Mouse (Mus musculus): ENCODE measurements at regions not wholly inside any gene's neighbourhood (a gene's known extent, or its start where the extent isn't known, plus 50 kb on each side); places are given as distances from the start of the nearest gene placed in this dataset.

DNA sequence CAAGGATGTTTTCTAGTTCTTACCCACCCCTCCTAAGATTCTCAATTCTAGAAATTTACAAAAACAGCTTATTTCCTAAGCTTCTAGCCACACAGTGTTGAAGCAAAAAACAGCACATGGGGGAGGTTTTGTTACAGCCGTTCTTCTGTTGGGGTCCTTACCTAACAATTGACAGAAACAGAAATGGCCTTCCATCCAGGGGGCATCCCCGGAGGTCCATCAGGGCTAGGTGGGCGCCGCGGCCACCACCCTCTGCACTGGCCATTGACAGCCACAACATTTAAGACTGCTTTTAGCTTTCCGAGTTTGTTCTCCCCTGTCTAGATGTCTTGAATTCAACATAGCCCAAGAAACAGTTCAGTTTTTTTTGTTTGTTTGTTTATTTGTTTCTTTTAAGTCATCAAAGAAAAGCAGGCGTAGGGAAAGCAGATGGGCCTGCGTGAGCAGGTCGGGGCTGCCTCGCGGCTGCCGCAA is 482.3 kb downstream of the Prss52 start:
- TF ChIP-seq CHD1 (IDR thresholded peaks at IDR 0.05; ENCODE audit: low read depth, low read length): no peak
- no peak for TF ChIP-seq BHLHE40 (IDR thresholded peaks at IDR 0.05; ENCODE audit: borderline replicate concordance, low read depth, low read length)
- no peak for TF ChIP-seq USF2 (IDR thresholded peaks at IDR 0.05; ENCODE audit: borderline replicate concordance in 1 of 2, insufficient read depth in 1 of 2, low read depth in 1 of 2, low read length in 2 of 2)
- no peak for TF ChIP-seq MYC (IDR thresholded peaks at IDR 0.05; ENCODE audit: low read depth, low read length)
- TF ChIP-seq MXI1 (IDR thresholded peaks at IDR 0.05; ENCODE audit: low read depth, low read length): no peak
- TF ChIP-seq RAD21 (IDR thresholded peaks at IDR 0.05; ENCODE audit: low read depth, low read length): no peak
- H3K4me3 ChIP-seq (ENCODE audit: control insufficient read depth in 1 of 2, insufficient read depth in 1 of 2, low read depth in 2 of 2, low read length in 2 of 2): no peak overlapping the region

DNA sequence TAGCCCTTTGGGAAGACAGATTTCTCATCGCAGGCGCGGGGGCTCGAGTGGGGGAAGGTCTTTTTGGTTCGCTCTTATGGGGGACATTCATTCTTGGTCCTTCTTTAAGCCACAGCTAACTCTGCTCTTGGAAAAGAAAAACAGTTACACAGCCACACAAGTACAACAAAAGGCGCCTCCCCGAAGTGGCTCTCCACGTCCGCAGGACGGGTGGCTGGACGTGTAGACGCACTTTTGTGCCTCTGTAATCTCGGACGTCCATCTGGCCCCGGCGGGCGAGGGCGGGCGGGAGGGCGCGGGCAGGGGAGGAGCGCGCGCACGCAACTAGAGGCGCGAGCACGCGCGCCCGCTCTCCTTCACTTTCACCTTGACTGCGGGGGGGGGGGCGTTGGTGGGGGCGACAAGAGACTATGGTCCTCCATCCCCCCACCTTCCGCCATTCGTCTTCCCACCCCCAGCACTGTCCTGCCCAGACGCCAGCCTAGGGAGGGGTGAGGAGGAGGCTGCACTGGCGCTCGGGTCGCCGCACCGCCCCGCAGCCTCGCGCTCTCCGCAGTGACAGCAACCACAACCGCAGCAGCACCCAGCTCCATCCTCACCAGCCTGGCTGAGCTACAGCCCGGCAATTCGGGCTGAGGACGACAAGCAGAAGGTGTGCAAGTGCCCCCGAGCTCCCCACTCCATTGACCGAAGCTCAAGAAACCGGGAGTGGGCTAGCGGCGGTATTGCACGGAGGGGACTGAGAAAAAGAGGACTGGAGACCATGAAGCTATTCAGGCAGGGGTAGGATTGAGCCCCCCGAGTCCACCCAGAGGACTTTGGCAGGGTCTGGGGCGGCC is 483.0 kb downstream of the Prss52 start:
- H3K4me1 ChIP-seq (ENCODE audit: control insufficient read depth in 1 of 2, insufficient read depth in 2 of 2, low read length in 2 of 2): no peaks in the 10 kb centered on the region
- H3K79me2 ChIP-seq (ENCODE audit: control insufficient read depth, insufficient read depth, low read length, poor library complexity): no peaks in the 10 kb centered on the region
- no peak overlapping the region for H3K27ac ChIP-seq (ENCODE audit: control insufficient read depth, low read depth, low read length)
- no peaks in the 10 kb centered on the region; a peak in 1 of 4 replicates for H3K27me3 ChIP-seq (ENCODE audit: control insufficient read depth in 1 of 2, insufficient read depth in 2 of 2, low read length in 2 of 2)
- TF ChIP-seq MAFK (IDR thresholded peaks at IDR 0.05; ENCODE audit: borderline replicate concordance, low read depth, low read length) (no peak), UBTF (IDR thresholded peaks at IDR 0.05; ENCODE audit: borderline replicate concordance, insufficient read depth, low read depth, low read length) (no peak), SMC3 (IDR thresholded peaks at IDR 0.05; ENCODE audit: low read depth, low read length) (no peak), TAL1 (IDR thresholded peaks at IDR 0.05; ENCODE audit: low read length) (no peak), RCOR1 (IDR thresholded peaks at IDR 0.05; ENCODE audit: low read depth, low read length) (no peak), ZMIZ1 (IDR thresholded peaks at IDR 0.05; ENCODE audit: low read depth, low read length) (no peak), POLR2AphosphoS2 (IDR thresholded peaks at IDR 0.05; ENCODE audit: low read length) (no peak), GABPA (IDR thresholded peaks at IDR 0.05; ENCODE audit: low read depth, low read length) (no peak), POLR2AphosphoS5 (IDR thresholded peaks at IDR 0.05; ENCODE audit: borderline replicate concordance, low read depth, low read length) (no peak), CTCF (IDR thresholded peaks at IDR 0.05 in 2 of 3, conservative IDR thresholded peaks at IDR 0.05 in 1 of 3; ENCODE audit: control insufficient read depth in 1 of 3, insufficient read depth in 1 of 3, low read depth in 2 of 3, low read length in 3 of 3, poor library complexity in 1 of 3, severe bottlenecking in 1 of 3) (no peak), MAZ (IDR thresholded peaks at IDR 0.05; ENCODE audit: low read depth, low read length) (no peak), HCFC1 (IDR thresholded peaks at IDR 0.05; ENCODE audit: low read depth, low read length) (no peak), E2F4 (IDR thresholded peaks at IDR 0.05; ENCODE audit: borderline replicate concordance, low read depth, low read length) (no peak), ZC3H11A (IDR thresholded peaks at IDR 0.05; ENCODE audit: low read depth, low read length) (no peak), MYB (IDR thresholded peaks at IDR 0.05; ENCODE audit: low read depth, low read length) (no peak), BHLHE40 (IDR thresholded peaks at IDR 0.05; ENCODE audit: borderline replicate concordance, low read depth, low read length) (no peak), EP300 (IDR thresholded peaks at IDR 0.05; ENCODE audit: low read depth in 1 of 2, low read length in 2 of 2) (no peak), USF1 (IDR thresholded peaks at IDR 0.05; ENCODE audit: low read depth, low read length) (no peak), ETS1 (IDR thresholded peaks at IDR 0.05; ENCODE audit: low read depth, low read length) (no peak), CHD2 (IDR thresholded peaks at IDR 0.05; ENCODE audit: low read length) (no peak)
- no peak overlapping the region for H3K9ac ChIP-seq (ENCODE audit: control insufficient read depth, low read depth, low read length, poor library complexity, severe bottlenecking)
- no peaks in the 10 kb centered on the region for H3K9me3 ChIP-seq (replicated peaks; ENCODE audit: insufficient read depth, low read length)
- H3K4me3 ChIP-seq (ENCODE audit: control insufficient read depth in 1 of 2, insufficient read depth in 1 of 2, low read depth in 2 of 2, low read length in 2 of 2): no peak overlapping the region
- H3K36me3 ChIP-seq (ENCODE audit: control insufficient read depth in 1 of 2, insufficient read depth in 2 of 2, low read length in 2 of 2): no peaks in the 10 kb centered on the region
- DNase-seq (ENCODE audit: low read depth, low spot score): no peak

More for the DNA sequence above, 482.3 kb downstream of the Prss52 start:
- Histone ChIP-seq H3K9ac (ENCODE audit: control insufficient read depth, low read depth, low read length, poor library complexity, severe bottlenecking) (no peak overlapping the region), H3K27me3 (ENCODE audit: control insufficient read depth in 1 of 2, insufficient read depth in 2 of 2, low read length in 2 of 2) (no peaks in the 10 kb centered on the region; a peak in 1 of 4 replicates), H3K36me3 (ENCODE audit: control insufficient read depth in 1 of 2, insufficient read depth in 2 of 2, low read length in 2 of 2) (no peaks in the 10 kb centered on the region), H3K79me2 (ENCODE audit: control insufficient read depth, insufficient read depth, low read length, poor library complexity) (no peaks in the 10 kb centered on the region), H3K9me3 (replicated peaks; ENCODE audit: insufficient read depth, low read length) (no peaks in the 10 kb centered on the region), H3K4me1 (ENCODE audit: control insufficient read depth in 1 of 2, insufficient read depth in 2 of 2, low read length in 2 of 2) (no peaks in the 10 kb centered on the region), H3K27ac (ENCODE audit: control insufficient read depth, low read depth, low read length) (no peak overlapping the region)
- DNase-seq (ENCODE audit: low read depth, low spot score): no peak
